Mouse (Mus musculus): ENCODE results near the gene Ccr3. TPM values are rescaled to one million over a fixed set of nuclear protein-coding genes. Genes with fewer than 3 reads are reported as not detected.
"Not testable (repeated sequence)": the region's sequence is repeated elsewhere in the genome, so short reads cannot be mapped to it uniquely, and the experiment has no call there.

Gene Ccr3
- total and polyA plus RNA-seq, 3 experiments = not detected

DNA sequence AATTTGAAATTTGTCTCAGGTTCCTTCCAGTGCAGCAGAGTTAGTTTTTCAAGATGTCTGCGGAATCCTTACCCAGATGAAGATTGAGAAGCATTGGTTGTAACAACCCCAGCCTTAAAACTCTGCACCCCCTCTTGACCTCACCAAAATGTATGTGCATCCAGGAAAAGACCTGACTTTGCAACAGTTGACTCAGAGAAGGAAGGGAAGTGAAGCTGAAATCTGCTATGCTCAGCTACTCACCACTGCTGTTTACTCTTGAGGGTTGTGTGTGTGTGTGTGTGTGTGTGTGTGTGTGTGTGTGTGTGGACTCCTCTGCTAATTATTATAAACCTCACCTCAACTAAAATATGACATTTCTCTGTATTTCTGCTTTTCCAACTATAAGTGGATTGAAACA, 49.7 kb downstream of the Ccr3 start:
- H3K27ac ChIP-seq (ENCODE audit: control insufficient read depth, low read depth, low read length) = no peak overlapping the region
- TF ChIP-seq ZMIZ1 (IDR thresholded peaks at IDR 0.05; ENCODE audit: low read depth, low read length) (no peak), ELF1 (IDR thresholded peaks at IDR 0.05; ENCODE audit: low read depth, low read length) (no peak), MAZ (IDR thresholded peaks at IDR 0.05; ENCODE audit: low read depth, low read length) (no peak), CHD2 (IDR thresholded peaks at IDR 0.05; ENCODE audit: low read length) (no peak), JUND (IDR thresholded peaks at IDR 0.05; ENCODE audit: low read depth, low read length) (no peak), TCF12 (IDR thresholded peaks at IDR 0.05; ENCODE audit: low read depth, low read length) (no peak), E2F4 (IDR thresholded peaks at IDR 0.05; ENCODE audit: borderline replicate concordance, low read depth, low read length) (no peak), KAT2A (conservative IDR thresholded peaks at IDR 0.05; ENCODE audit: low read depth, low read length) (no peak), USF1 (IDR thresholded peaks at IDR 0.05; ENCODE audit: low read depth, low read length) (no peak), MAFK (IDR thresholded peaks at IDR 0.05; ENCODE audit: borderline replicate concordance, low read depth, low read length) (no peak), GATA1 (IDR thresholded peaks at IDR 0.05; ENCODE audit: low read depth, low read length) (no peak), MAX (IDR thresholded peaks at IDR 0.05; ENCODE audit: low read length) (no peak), NELFE (IDR thresholded peaks at IDR 0.05; ENCODE audit: low read depth, low read length) (no peak), ZKSCAN1 (IDR thresholded peaks at IDR 0.05; ENCODE audit: low read depth, low read length) (no peak), POLR2A (IDR thresholded peaks at IDR 0.05; ENCODE audit: control insufficient read depth in 1 of 2, insufficient read depth in 1 of 2, low read depth in 1 of 2, low read length in 2 of 2, poor library complexity in 1 of 2) (no peak)
- H3K9me3 ChIP-seq (replicated peaks; ENCODE audit: insufficient read depth, low read length) = no peaks in the 10 kb centered on the region
- H3K36me3 ChIP-seq (ENCODE audit: control insufficient read depth in 1 of 2, insufficient read depth in 2 of 2, low read length in 2 of 2) = peaks cover 0 to 21% of the 10 kb centered on the region in 2 experiments; a peak in 2 of 4 replicates
- no peak overlapping the region for H3K4me3 ChIP-seq (ENCODE audit: control insufficient read depth in 1 of 2, insufficient read depth in 1 of 2, low read depth in 2 of 2, low read length in 2 of 2)
- peaks cover 9 to 21% of the 10 kb centered on the region in 2 experiments for H3K4me1 ChIP-seq (ENCODE audit: control insufficient read depth in 1 of 2, insufficient read depth in 2 of 2, low read length in 2 of 2)
- H3K27me3 ChIP-seq (ENCODE audit: control insufficient read depth in 1 of 2, insufficient read depth in 2 of 2, low read length in 2 of 2) = no peaks in the 10 kb centered on the region
- no peak for DNase-seq (ENCODE audit: low read depth, low spot score)
- H3K9ac ChIP-seq (ENCODE audit: control insufficient read depth, low read depth, low read length, poor library complexity, severe bottlenecking) = no peak overlapping the region
- H3K79me2 ChIP-seq (ENCODE audit: control insufficient read depth, insufficient read depth, low read length, poor library complexity) = no peaks in the 10 kb centered on the region

DNA sequence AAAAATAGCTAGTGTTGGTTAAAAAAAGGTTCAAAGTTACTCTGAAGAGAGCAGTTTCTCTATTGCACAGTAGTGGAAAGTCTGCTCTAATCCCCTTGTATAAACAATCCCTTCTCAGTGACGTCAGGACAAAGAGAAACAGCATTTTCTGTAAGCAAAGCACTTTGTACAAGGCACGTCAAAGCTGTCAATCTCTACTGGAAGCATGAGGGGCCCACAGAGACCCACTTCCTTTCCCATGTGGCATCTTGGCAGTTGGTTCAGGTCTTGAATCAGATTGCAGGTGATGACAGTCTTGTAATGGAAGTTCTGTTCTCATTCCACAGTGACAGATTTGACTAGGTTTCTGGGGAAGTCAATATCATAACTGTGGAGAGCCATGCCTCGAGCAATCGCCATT, 58.0 kb downstream of the Ccr3 start:
- peak in 1 of 2 experiments; percentile 46; a peak in 1 of 4 replicates for TF ChIP-seq POLR2A (IDR thresholded peaks at IDR 0.05; ENCODE audit: control insufficient read depth in 1 of 2, insufficient read depth in 1 of 2, low read depth in 1 of 2, low read length in 2 of 2, poor library complexity in 1 of 2)
- no peak for TF ChIP-seq ZKSCAN1 (IDR thresholded peaks at IDR 0.05; ENCODE audit: low read depth, low read length)
- no peaks in the 10 kb centered on the region for H3K9me3 ChIP-seq (replicated peaks; ENCODE audit: insufficient read depth, low read length)

DNA sequence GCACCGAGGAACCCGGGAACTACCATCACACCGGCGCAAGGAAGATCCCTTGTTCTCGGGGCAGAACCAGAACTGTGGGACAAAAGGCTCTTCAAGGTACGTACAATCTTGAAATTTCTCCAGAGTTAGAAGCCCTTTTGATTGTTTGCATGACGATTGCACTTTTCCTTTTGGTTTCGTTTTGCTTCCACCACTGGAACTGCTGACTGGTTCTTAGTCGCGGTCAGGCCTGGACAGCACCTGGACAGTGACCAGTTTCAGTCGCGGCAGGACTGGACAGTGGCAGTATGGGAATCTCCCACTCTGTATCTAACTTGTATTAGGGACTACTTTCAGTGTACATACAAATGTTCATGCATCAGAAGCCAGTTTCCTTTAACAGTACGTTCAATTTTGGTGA, 58.7 kb downstream of the Ccr3 start:
- not testable (repeated sequence) for H3K4me1 ChIP-seq (ENCODE audit: control insufficient read depth in 1 of 2, insufficient read depth in 2 of 2, low read length in 2 of 2); H3K36me3 ChIP-seq (ENCODE audit: control insufficient read depth in 1 of 2, insufficient read depth in 2 of 2, low read length in 2 of 2); H3K79me2 ChIP-seq (ENCODE audit: control insufficient read depth, insufficient read depth, low read length, poor library complexity); H3K27me3 ChIP-seq (ENCODE audit: control insufficient read depth in 1 of 2, insufficient read depth in 2 of 2, low read length in 2 of 2); H3K9me3 ChIP-seq (replicated peaks; ENCODE audit: insufficient read depth, low read length)
- Histone ChIP-seq H3K4me3 (ENCODE audit: control insufficient read depth in 1 of 2, insufficient read depth in 1 of 2, low read depth in 2 of 2, low read length in 2 of 2) (peak overlapping the region; percentile 61 to 74), H3K27ac (ENCODE audit: control insufficient read depth, low read depth, low read length) (peak overlapping the region; percentile 72), H3K9ac (ENCODE audit: control insufficient read depth, low read depth, low read length, poor library complexity, severe bottlenecking) (peak overlapping the region; percentile 59)
- TF ChIP-seq SIN3A (IDR thresholded peaks at IDR 0.05; ENCODE audit: low read length) = 0 out of 2 replicates have a peak, but pooled peaks have one; percentile 27
- 0 out of 2 replicates have a peak, but pooled peaks have one; percentile 32 for TF ChIP-seq NELFE (IDR thresholded peaks at IDR 0.05; ENCODE audit: low read depth, low read length)
- peak; percentile 57 for DNase-seq (ENCODE audit: low read depth, low spot score)

More for the DNA sequence above, 58.0 kb downstream of the Ccr3 start:
- H3K9ac ChIP-seq (ENCODE audit: control insufficient read depth, low read depth, low read length, poor library complexity, severe bottlenecking) = no peak overlapping the region
- DNase-seq (ENCODE audit: low read depth, low spot score) = peak; percentile 55
- no peaks in the 10 kb centered on the region; a peak in 1 of 4 replicates for H3K36me3 ChIP-seq (ENCODE audit: control insufficient read depth in 1 of 2, insufficient read depth in 2 of 2, low read length in 2 of 2)
- H3K4me3 ChIP-seq (ENCODE audit: control insufficient read depth in 1 of 2, insufficient read depth in 1 of 2, low read depth in 2 of 2, low read length in 2 of 2) = peak overlapping the region in 1 of 2 experiments; percentile 5; a peak in 1 of 4 replicates
- peak overlapping the region; percentile 47 for H3K27ac ChIP-seq (ENCODE audit: control insufficient read depth, low read depth, low read length)
- no peaks in the 10 kb centered on the region for H3K4me1 ChIP-seq (ENCODE audit: control insufficient read depth in 1 of 2, insufficient read depth in 2 of 2, low read length in 2 of 2)
- no peaks in the 10 kb centered on the region for H3K27me3 ChIP-seq (ENCODE audit: control insufficient read depth in 1 of 2, insufficient read depth in 2 of 2, low read length in 2 of 2)
- H3K79me2 ChIP-seq (ENCODE audit: control insufficient read depth, insufficient read depth, low read length, poor library complexity) = no peaks in the 10 kb centered on the region

Other genes starting within 250 kb of the Ccr3 start
- gene Cxcr6, start 215.5 kb upstream of the Ccr3 start, total RNA-seq (2012; rRNA removed) = not detected in 2 replicates
- gene Cxcr6, start 215.5 kb upstream of the Ccr3 start, polyA plus RNA-seq (2012; ENCODE audit: insufficient read depth in 1 of 2, insufficient read length in 2 of 2, low read depth in 1 of 2, low replicate concordance in 2 of 2, missing spikeins in 1 of 2) = under 1 TPM in 1 of 2 experiments, not detected in 1; 0.04 TPM
- gene Fyco1, start 170.1 kb upstream of the Ccr3 start, total RNA-seq (2012; rRNA removed) = 1.2 and 1.6 TPM in 2 replicates
- gene Fyco1, start 170.1 kb upstream of the Ccr3 start, polyA plus RNA-seq (2012; ENCODE audit: insufficient read depth in 1 of 2, insufficient read length in 2 of 2, low read depth in 1 of 2, low replicate concordance in 2 of 2, missing spikeins in 1 of 2) = 1 to 10 TPM in 1 of 2 experiments, not detected in 1; 2.7 TPM
- not detected in 2 replicates for gene Xcr1, start 159.9 kb upstream of the Ccr3 start, total RNA-seq (2012; rRNA removed)
- gene Xcr1, start 159.9 kb upstream of the Ccr3 start, polyA plus RNA-seq (2012; ENCODE audit: insufficient read depth in 1 of 2, insufficient read length in 2 of 2, low read depth in 1 of 2, low replicate concordance in 2 of 2, missing spikeins in 1 of 2) = under 1 TPM in 1 of 2 experiments, not detected in 1; 0.01 TPM
- gene Ccr1, start 53.3 kb upstream of the Ccr3 start, total RNA-seq (2012; rRNA removed) = not detected in 2 replicates
- gene Ccr1, start 53.3 kb upstream of the Ccr3 start, polyA plus RNA-seq (2012; ENCODE audit: insufficient read depth in 1 of 2, insufficient read length in 2 of 2, low read depth in 1 of 2, low replicate concordance in 2 of 2, missing spikeins in 1 of 2) = under 1 TPM in 1 of 2 experiments, not detected in 1; 0.07 TPM
- not detected in 2 replicates for gene Ccr1l1, start 43.6 kb upstream of the Ccr3 start, total RNA-seq (2012; rRNA removed)
- not detected for gene Ccr1l1, start 43.6 kb upstream of the Ccr3 start, polyA plus RNA-seq (2012; ENCODE audit: insufficient read depth in 1 of 2, insufficient read length in 2 of 2, low read depth in 1 of 2, low replicate concordance in 2 of 2, missing spikeins in 1 of 2)
- 6.2 and 10.8 TPM in 2 replicates for gene Ccr2, start 80.0 kb downstream of the Ccr3 start, total RNA-seq (2012; rRNA removed)
- gene Ccr2, start 80.0 kb downstream of the Ccr3 start, polyA plus RNA-seq (2012; ENCODE audit: insufficient read depth in 1 of 2, insufficient read length in 2 of 2, low read depth in 1 of 2, low replicate concordance in 2 of 2, missing spikeins in 1 of 2) = 1 to 10 TPM in 1 of 2 experiments, not detected in 1; 4.1 TPM
- 0.04 TPM in 1 of 2 replicates, not detected in the other for gene Ccr5, start 99.6 kb downstream of the Ccr3 start, total RNA-seq (2012; rRNA removed)
- gene Ccr5, start 99.6 kb downstream of the Ccr3 start, polyA plus RNA-seq (2012; ENCODE audit: insufficient read depth in 1 of 2, insufficient read length in 2 of 2, low read depth in 1 of 2, low replicate concordance in 2 of 2, missing spikeins in 1 of 2) = under 1 TPM in 1 of 2 experiments, not detected in 1; 0.68 TPM